Mouse (Mus musculus) granulocyte monocyte progenitor cell, adult 5-6 weeks (primary cell): ENCODE measurements around the gene Ugt1a9. TPM values are rescaled to one million over a fixed set of nuclear protein-coding genes. Genes with fewer than 3 reads are reported as not detected.

Experiments used
- total RNA-seq, 2 experiments: library from RNA; stranded (forward) in 1 of 2; stranded (reverse) in 1 of 2; fragments of 200-712, 200-1000 nt in 1 of 2; fragments of >200 nt in 1 of 2; fragmentation: Nextera tagmentation in 1 of 2; gene quantifications; 2 replicates each; pipeline ENCODE4 v1.2.3; 2014 to 2017

Gene Ugt1a9
- total RNA-seq, 2 experiments from 2014 or later = not detected

Other genes with a start within 250 kb of the Ugt1a9 start
- gene Dgkd, start 217.5 kb upstream of the Ugt1a9 start, total RNA-seq (2014; fragmentation: Nextera tagmentation) = 71.4 and 92.2 TPM in 2 replicates
- gene Dgkd, start 217.5 kb upstream of the Ugt1a9 start, total RNA-seq (2017) = 44.7 and 53.7 TPM in 2 replicates
- gene Usp40, start 62.2 kb upstream of the Ugt1a9 start, total RNA-seq (2014; fragmentation: Nextera tagmentation) = 13.9 and 27.2 TPM in 2 replicates
- 10.6 and 10.7 TPM in 2 replicates for gene Usp40, start 62.2 kb upstream of the Ugt1a9 start, total RNA-seq (2017)
- gene Ugt1a10, start 15.4 kb upstream of the Ugt1a9 start, total RNA-seq (2014; fragmentation: Nextera tagmentation) = not detected in 2 replicates
- not detected in 2 replicates for gene Ugt1a10, start 15.4 kb upstream of the Ugt1a9 start, total RNA-seq (2017)
- not detected in 2 replicates for gene Ugt1a8, start 17.0 kb downstream of the Ugt1a9 start, total RNA-seq (2014; fragmentation: Nextera tagmentation)
- gene Ugt1a8, start 17.0 kb downstream of the Ugt1a9 start, total RNA-seq (2017) = not detected in 2 replicates
- 25.2 and 25.5 TPM in 2 replicates for gene Ugt1a7c, start 24.3 kb downstream of the Ugt1a9 start, total RNA-seq (2014; fragmentation: Nextera tagmentation)
- 49.7 and 55.1 TPM in 2 replicates for gene Ugt1a7c, start 24.3 kb downstream of the Ugt1a9 start, total RNA-seq (2017)
- 0.88 and 1.3 TPM in 2 replicates for gene Ugt1a6b, start 32.5 kb downstream of the Ugt1a9 start, total RNA-seq (2014; fragmentation: Nextera tagmentation)
- 1.5 and 1.6 TPM in 2 replicates for gene Ugt1a6b, start 32.5 kb downstream of the Ugt1a9 start, total RNA-seq (2017)
- gene Ugt1a6a, start 64.0 kb downstream of the Ugt1a9 start, total RNA-seq (2014; fragmentation: Nextera tagmentation) = 9.2 TPM in 2 replicates
- gene Ugt1a6a, start 64.0 kb downstream of the Ugt1a9 start, total RNA-seq (2017) = 2.3 and 2.6 TPM in 2 replicates
- gene Ugt1a5, start 95.2 kb downstream of the Ugt1a9 start, total RNA-seq (2014; fragmentation: Nextera tagmentation) = 1.4 and 7.4 TPM in 2 replicates
- 0.98 and 0.99 TPM in 2 replicates for gene Ugt1a5, start 95.2 kb downstream of the Ugt1a9 start, total RNA-seq (2017)
- 1.2 and 2.5 TPM in 2 replicates for gene Ugt1a2, start 129.8 kb downstream of the Ugt1a9 start, total RNA-seq (2014; fragmentation: Nextera tagmentation)
- gene Ugt1a2, start 129.8 kb downstream of the Ugt1a9 start, total RNA-seq (2017) = not detected in 2 replicates
- gene Dnajb3, start 135.0 kb downstream of the Ugt1a9 start, total RNA-seq (2014; fragmentation: Nextera tagmentation) = not detected in 2 replicates
- gene Dnajb3, start 135.0 kb downstream of the Ugt1a9 start, total RNA-seq (2017) = 1.1 TPM in 1 of 2 replicates, not detected in the other
- gene Ugt1a1, start 141.2 kb downstream of the Ugt1a9 start, total RNA-seq (2014; fragmentation: Nextera tagmentation) = 0.83 and 1.2 TPM in 2 replicates
- 0.72 TPM in 1 of 2 replicates, not detected in the other for gene Ugt1a1, start 141.2 kb downstream of the Ugt1a9 start, total RNA-seq (2017)
- 0.34 TPM in 1 of 2 replicates, not detected in the other for gene Mroh2a, start 156.2 kb downstream of the Ugt1a9 start, total RNA-seq (2014; fragmentation: Nextera tagmentation)
- 0.10 and 0.13 TPM in 2 replicates for gene Mroh2a, start 156.2 kb downstream of the Ugt1a9 start, total RNA-seq (2017)
- gene Hjurp, start 206.8 kb downstream of the Ugt1a9 start, total RNA-seq (2014; fragmentation: Nextera tagmentation) = 116 and 136 TPM in 2 replicates
- 142 and 147 TPM in 2 replicates for gene Hjurp, start 206.8 kb downstream of the Ugt1a9 start, total RNA-seq (2017)
- gene Trpm8, start 206.9 kb downstream of the Ugt1a9 start, total RNA-seq (2014; fragmentation: Nextera tagmentation) = not detected in 2 replicates
- gene Trpm8, start 206.9 kb downstream of the Ugt1a9 start, total RNA-seq (2017) = not detected in 2 replicates